Mouse (Mus musculus) cortical plate, adult 2 months (tissue): ENCODE results near the gene Rbm33. TPM values are rescaled to one million over a fixed set of nuclear protein-coding genes. Genes with fewer than 3 reads are reported as not detected.

Experiments used
- H3K27ac ChIP-seq: fragments of 200-500 bp; 2 replicates; pipeline ENCODE4 v1.5.1; 2012; ENCODE audit warnings: low read length, control low read depth, inconsistent platforms; ENCODE audit not compliant: insufficient read depth
- H3K4me1 ChIP-seq: fragments of 200-500 bp; 2 replicates; pipeline ENCODE4 v1.6.1; 2011; ENCODE audit warnings: low read length; ENCODE audit not compliant: control insufficient read depth, insufficient read depth
- H3K4me3 ChIP-seq: fragments of 200-500 bp; 2 replicates; pipeline ENCODE4 v1.5.1; 2011; ENCODE audit warnings: mild to moderate bottlenecking, low read length, control low read depth; ENCODE audit not compliant: insufficient read depth
- CTCF ChIP-seq: fragments of 200-500 bp; IDR thresholded peaks from 2 replicates; pipeline ENCODE4 v1.5.1; 2011; ENCODE audit warnings: mild to moderate bottlenecking, control low read depth, low read length; ENCODE audit not compliant: insufficient read depth; ENCODE audit errors: extremely low read depth
- POLR2A ChIP-seq: fragments of 200-500 bp; IDR thresholded peaks from 2 replicates; pipeline ENCODE4 v1.6.1; 2011; ENCODE audit warnings: mild to moderate bottlenecking, low read length, control low read depth; ENCODE audit not compliant: insufficient read depth; ENCODE audit errors: extremely low read depth
- polyA plus RNA-seq: library from polyadenylated mRNA; depleted of rRNA; stranded (reverse); fragments of >200 nt; gene quantifications from 2 replicates; pipeline ENCODE4 v1.2.3, GENCODE M21; 2012; rRNA removed

Gene Rbm33
- 44.0 and 46.7 TPM in 2 replicates for polyA plus RNA-seq

GRCm38 (mm10) chr5:28316722-28317245 lies at the start of gene Rbm33:
TSS of gene Rbm33 (plus strand) at chr5:28317121.
- H3K4me3 ChIP-seq = peak within 1 kb of the TSS; percentile 82
- H3K4me1 ChIP-seq = peaks cover 2% of the 10 kb centered on the region; the same call in 1 of the 2 replicates
- H3K27ac ChIP-seq = peak within 1 kb of the TSS; percentile 98
- TF ChIP-seq CTCF (no peak), POLR2A (peak; percentile 92)

GRCm38 (mm10) chr5:28267576-28267975 lies 49.3 kb upstream of the Rbm33 start:
- Histone ChIP-seq H3K4me3 (no peak overlapping the region), H3K27ac (no peak overlapping the region), H3K4me1 (no peaks in the 10 kb centered on the region)
- TF ChIP-seq CTCF (no peak), POLR2A (no peak)

GRCm38 (mm10) chr5:28269469-28269991 lies 47.4 kb upstream of the Rbm33 start:
- TF ChIP-seq CTCF (no peak), POLR2A (no peak)

GRCm38 (mm10) chr5:28272836-28273235 lies 44.1 kb upstream of the Rbm33 start:
- H3K4me3 ChIP-seq = no peak overlapping the region
- no peaks in the 10 kb centered on the region for H3K4me1 ChIP-seq
- no peak overlapping the region for H3K27ac ChIP-seq
- TF ChIP-seq CTCF (no peak), POLR2A (no peak)

More at GRCm38 (mm10) chr5:28269469-28269991, 47.4 kb upstream of the Rbm33 start:
- Histone ChIP-seq H3K4me1 (no peaks in the 10 kb centered on the region), H3K4me3 (no peak overlapping the region), H3K27ac (no peak overlapping the region)

GRCm38 (mm10) chr5:28277279-28277678 lies 39.6 kb upstream of the Rbm33 start:
- Histone ChIP-seq H3K27ac (no peak overlapping the region), H3K4me1 (no peaks in the 10 kb centered on the region), H3K4me3 (no peak overlapping the region)
- TF ChIP-seq POLR2A (no peak), CTCF (no peak)

GRCm38 (mm10) chr5:28289111-28289510 lies 27.8 kb upstream of the Rbm33 start:
- H3K4me1 ChIP-seq = no peaks in the 10 kb centered on the region
- H3K4me3 ChIP-seq = no peak overlapping the region
- H3K27ac ChIP-seq = no peak overlapping the region
- no peak for TF ChIP-seq CTCF
- no peak for TF ChIP-seq POLR2A

GRCm38 (mm10) chr5:28290630-28291029 lies 26.3 kb upstream of the Rbm33 start:
- Histone ChIP-seq H3K4me1 (no peaks in the 10 kb centered on the region), H3K27ac (no peak overlapping the region), H3K4me3 (no peak overlapping the region)
- TF ChIP-seq POLR2A = no peak
- no peak for TF ChIP-seq CTCF

- Histone ChIP-seq H3K4me3 (no peak overlapping the region), H3K27ac (no peak overlapping the region), H3K4me1 (no peaks in the 10 kb centered on the region)
- TF ChIP-seq CTCF (no peak), POLR2A (no peak)
Observed at GRCm38 (mm10) chr5:28291118-28291850, 25.6 kb upstream of the Rbm33 start.

GRCm38 (mm10) chr5:28292281-28292680 lies 24.6 kb upstream of the Rbm33 start:
- H3K4me1 ChIP-seq = no peaks in the 10 kb centered on the region
- TF ChIP-seq POLR2A (no peak), CTCF (no peak)
- no peak overlapping the region for H3K27ac ChIP-seq
- H3K4me3 ChIP-seq = no peak overlapping the region

- Histone ChIP-seq H3K4me1 (no peaks in the 10 kb centered on the region), H3K27ac (no peak overlapping the region), H3K4me3 (no peak overlapping the region)
- TF ChIP-seq POLR2A (no peak), CTCF (peak; percentile 89)
Observed at GRCm38 (mm10) chr5:28293990-28294389, 22.9 kb upstream of the Rbm33 start.
